Mouse (Mus musculus) gastrocnemius, adult 8-10 months (tissue): Measurements from ENCODE around the gene Golim4. TPM values are rescaled to one million over a fixed set of nuclear protein-coding genes. Genes with fewer than 3 reads are reported as not detected.

Experiments used
- total RNA-seq, 4 experiments: library from RNA; stranded (reverse); gene quantifications; 2 replicates each; pipeline ENCODE4 v1.2.4; 2022

Golim4 gene
- total RNA-seq, 4 experiments from 2014 or later, result 5.4 to 8.6 (median 6.5) TPM

Other genes with a start within 250 kb of the Golim4 start
- not detected for gene Gm29133, start 208.8 kb downstream of the Golim4 start, total RNA-seq
- gene Fstl5, start 117.3 kb upstream of the Golim4 start, total RNA-seq, result not detected